Mouse (Mus musculus): ENCODE results near the gene Pbx4. TPM values are rescaled to one million over a fixed set of nuclear protein-coding genes. Genes with fewer than 3 reads are reported as not detected.

The Pbx4 gene
- total and polyA plus RNA-seq, 3 experiments, result 1.0 to 5.9 (median 2.4) TPM

GRCm38 (mm10) chr8:69790364-69790763, 41.9 kb upstream of the Pbx4 start:
- Histone ChIP-seq H3K36me3 (replicated peaks in 1 of 2; ENCODE audit: control insufficient read depth in 1 of 2, insufficient read depth in 1 of 2, low read length in 1 of 2) (peaks cover 20 to 32% of the 10 kb centered on the region in 2 experiments), H3K9ac (ENCODE audit: insufficient read depth, low read depth) (peak overlapping the region; percentile 93), H3K27me3 (replicated peaks) (no peaks in the 10 kb centered on the region), H3K4me3 (replicated peaks in 1 of 3; ENCODE audit: low read depth in 2 of 3, low read length in 2 of 3, poor library complexity in 1 of 3) (peak overlapping the region; percentile 67 to 100 (median 78)), H3K79me2 (replicated peaks; ENCODE audit: control insufficient read depth, extremely low read depth, insufficient read depth, poor library complexity, severe bottlenecking) (peaks cover 28% of the 10 kb centered on the region), H3K9me3 (replicated peaks; ENCODE audit: low read length) (no peaks in the 10 kb centered on the region), H3K27ac (ENCODE audit: insufficient read depth, low read depth) (peak overlapping the region; percentile 85; the same call in 1 of the 2 replicates), H3K4me1 (ENCODE audit: control insufficient read depth in 1 of 2, insufficient read depth in 2 of 2) (peaks cover 9 to 29% of the 10 kb centered on the region in 2 experiments), H3K4me2 (ENCODE audit: insufficient read depth, low read depth, poor library complexity, severe bottlenecking) (peak overlapping the region; percentile 92)
- dilution Hi-C loops (cut with MboI; ENCODE audit: extremely low pct_ligation_motif_present, extremely low pct_unique_long_range_greater_than_20kb, low sequenced_read_pairs) (no loop called here), in situ Hi-C loops (cut with MboI; ENCODE audit: low pct_ligation_motif_present, low pct_unique_long_range_greater_than_20kb, low sequenced_read_pairs) (no loop called here)
- TF ChIP-seq ZNF384 (IDR thresholded peaks at IDR 0.05; ENCODE audit: low read depth, low read length) (peak; percentile 51), USF2 (conservative IDR thresholded peaks at IDR 0.05; ENCODE audit: low read depth, low read length) (no peak), EP300 (IDR thresholded peaks at IDR 0.05; ENCODE audit: low read length) (peak; percentile 14; the same call in 1 of the 2 replicates), RCOR1 (conservative IDR thresholded peaks at IDR 0.05; ENCODE audit: low read depth, low read length) (no peak), MYC (IDR thresholded peaks at IDR 0.05; ENCODE audit: low read depth, low read length) (0 out of 2 replicates have a peak, but pooled peaks have one; percentile 18), ZMIZ1 (IDR thresholded peaks at IDR 0.05; ENCODE audit: low read depth, low read length) (no peak), NRF1 (IDR thresholded peaks at IDR 0.05; ENCODE audit: low read depth, low read length) (peak; percentile 52)
- no peak for DNase-seq (ENCODE audit: extremely low read depth)

- Histone ChIP-seq H3K36me3 (replicated peaks in 1 of 2; ENCODE audit: control insufficient read depth in 1 of 2, insufficient read depth in 1 of 2, low read length in 1 of 2) (peaks cover 25 to 37% of the 10 kb centered on the region in 2 experiments), H3K9ac (ENCODE audit: insufficient read depth, low read depth) (peak within 1 kb of the TSS; percentile 93), H3K27me3 (replicated peaks) (no peaks in the 10 kb centered on the region), H3K9me3 (replicated peaks; ENCODE audit: low read length) (no peaks in the 10 kb centered on the region), H3K4me3 (replicated peaks in 1 of 3; ENCODE audit: low read depth in 2 of 3, low read length in 2 of 3, poor library complexity in 1 of 3) (peak within 1 kb of the TSS; percentile 67 to 100 (median 78)), H3K4me1 (ENCODE audit: control insufficient read depth in 1 of 2, insufficient read depth in 2 of 2) (peaks cover 9 to 29% of the 10 kb centered on the region in 2 experiments), H3K27ac (ENCODE audit: insufficient read depth, low read depth) (peak within 1 kb of the TSS; percentile 85), H3K4me2 (ENCODE audit: insufficient read depth, low read depth, poor library complexity, severe bottlenecking) (peak within 1 kb of the TSS; percentile 92), H3K79me2 (replicated peaks; ENCODE audit: control insufficient read depth, extremely low read depth, insufficient read depth, poor library complexity, severe bottlenecking) (peaks cover 28% of the 10 kb centered on the region)
- peak; percentile 94 for DNase-seq (ENCODE audit: extremely low read depth)
- dilution Hi-C loops (cut with MboI; ENCODE audit: extremely low pct_ligation_motif_present, extremely low pct_unique_long_range_greater_than_20kb, low sequenced_read_pairs) (no loop called here), in situ Hi-C loops (cut with MboI; ENCODE audit: low pct_ligation_motif_present, low pct_unique_long_range_greater_than_20kb, low sequenced_read_pairs) (no loop called here)
- TF ChIP-seq ZMIZ1 (IDR thresholded peaks at IDR 0.05; ENCODE audit: low read depth, low read length) (peak; percentile 80; the same call in 1 of the 2 replicates), NRF1 (IDR thresholded peaks at IDR 0.05; ENCODE audit: low read depth, low read length) (peak; percentile 19), HCFC1 (IDR thresholded peaks at IDR 0.05; ENCODE audit: low read depth, low read length) (peak; percentile 87), ZNF384 (IDR thresholded peaks at IDR 0.05; ENCODE audit: low read depth, low read length) (no peak), JUND (conservative IDR thresholded peaks at IDR 0.05; ENCODE audit: low read depth, low read length) (no peak), IRF4 (IDR thresholded peaks at IDR 0.05; ENCODE audit: low read depth, low read length) (peak; percentile 22; the same call in 1 of the 2 replicates), ELF1 (IDR thresholded peaks at IDR 0.05; ENCODE audit: low read depth, low read length) (peak; percentile 95), POLR2A (IDR thresholded peaks at IDR 0.05; ENCODE audit: low read depth, low read length) (peak; percentile 92), RCOR1 (conservative IDR thresholded peaks at IDR 0.05; ENCODE audit: low read depth, low read length) (no peak), MAX (IDR thresholded peaks at IDR 0.05; ENCODE audit: low read length) (peak; percentile 70), CHD1 (IDR thresholded peaks at IDR 0.05; ENCODE audit: low read depth, low read length) (0 out of 2 replicates have a peak, but pooled peaks have one; percentile 1), NELFE (IDR thresholded peaks at IDR 0.05; ENCODE audit: low read depth, low read length) (peak; percentile 86), EP300 (IDR thresholded peaks at IDR 0.05; ENCODE audit: low read length) (no peak), SMC3 (IDR thresholded peaks at IDR 0.05; ENCODE audit: low read depth, low read length) (no peak), TBP (conservative IDR thresholded peaks at IDR 0.05; ENCODE audit: low read depth, low read length) (peak; percentile 63), MAFK (IDR thresholded peaks at IDR 0.05; ENCODE audit: insufficient replicate concordance, low read length) (no peak), MYC (IDR thresholded peaks at IDR 0.05; ENCODE audit: low read depth, low read length) (peak; percentile 11; the same call in 1 of the 2 replicates), SIN3A (IDR thresholded peaks at IDR 0.05; ENCODE audit: low read length) (peak; percentile 78), USF1 (IDR thresholded peaks at IDR 0.05; ENCODE audit: low read depth, low read length) (no peak), KAT2A (IDR thresholded peaks at IDR 0.05; ENCODE audit: insufficient replicate concordance, low read length) (peak; percentile 69; the same call in 1 of the 2 replicates), ZC3H11A (IDR thresholded peaks at IDR 0.05; ENCODE audit: low read depth, low read length) (no peak), JUN (IDR thresholded peaks at IDR 0.05; ENCODE audit: insufficient read depth, low read depth, low read length) (no peak), POLR2AphosphoS2 (IDR thresholded peaks at IDR 0.05; ENCODE audit: low read depth, low read length) (peak; percentile 73; the same call in 1 of the 2 replicates), TCF12 (IDR thresholded peaks at IDR 0.05; ENCODE audit: low read depth, low read length) (peak; percentile 96), GABPA (IDR thresholded peaks at IDR 0.05; ENCODE audit: insufficient replicate concordance, low read depth, low read length) (no peak; the same call in 1 of the 2 replicates)
Observed at GRCm38 (mm10) chr8:69790773-69791367, 41.4 kb upstream of the Pbx4 start, which contains the start of the genes Atp13a1 and Zfp866. Gene Atp13a1 (plus strand): TSS chr8:69791163. Gene Zfp866 (minus strand): TSS chr8:69791178.

Measured in CH12.LX (cell line).